Mouse (Mus musculus) effector memory CD4-positive, alpha-beta T cell, adult 5 months (primary cell): Measurements from ENCODE around the gene 1700016D06Rik. TPM values are rescaled to one million over a fixed set of nuclear protein-coding genes. Genes with fewer than 3 reads are reported as not detected.

Experiments used
- polyA plus RNA-seq: library from polyadenylated mRNA; unstranded; fragments of 100-300 nt; shearing (Covaris generic); gene quantifications from one replicate; pipeline ENCODE4 v1.2.1, GENCODE M21; 2017

1700016D06Rik gene
- polyA plus RNA-seq: not detected

GRCm38 (mm10) chr8:11701033-11701362, at the start of gene 1700016D06Rik:
Gene 1700016D06Rik, minus strand, starts transcription at chr8:11701063.

GRCm38 (mm10) chr8:11727651-11728481, 27.0 kb upstream of the 1700016D06Rik start, which contains the start of gene Arhgef7:
Gene Arhgef7, plus strand, starts transcription at chr8:11727721.

GRCm38 (mm10) chr8:11635611-11636081, 65.2 kb downstream of the 1700016D06Rik start, which contains the start of gene Ankrd10:
Gene Ankrd10, minus strand, starts transcription at chr8:11635757.

Other genes starting within 250 kb of the 1700016D06Rik start
- gene Rab20, start 222.4 kb downstream of the 1700016D06Rik start, polyA plus RNA-seq: 16.6 TPM
- gene Naxd, start 203.6 kb downstream of the 1700016D06Rik start, polyA plus RNA-seq: 30.2 TPM
- gene Cars2, start 150.3 kb downstream of the 1700016D06Rik start, polyA plus RNA-seq: 31.7 TPM
- gene Ing1, start 145.5 kb downstream of the 1700016D06Rik start, polyA plus RNA-seq: 66.9 TPM
- 85.8 TPM for gene Ankrd10, start 65.3 kb downstream of the 1700016D06Rik start, polyA plus RNA-seq
- 17.0 TPM for gene Arhgef7, start 26.7 kb upstream of the 1700016D06Rik start, polyA plus RNA-seq
- not detected for gene Tex29, start 139.4 kb upstream of the 1700016D06Rik start, polyA plus RNA-seq